Mouse (Mus musculus) cerebellum, adult 9-11 months (tissue): ENCODE results near the gene Fntb.
A peak's percentile ranks its signal among the peaks of the same experiment; 100 is the strongest.

Experiments
- DNase-seq: peaks from one replicate; pipeline ENCODE4 v3.0.0; 2022

Fntb gene

GRCm38 (mm10) chr12:76889404-76890184 lies 124.2 kb downstream of the Fntb start:
- DNase-seq = no peak

DNA sequence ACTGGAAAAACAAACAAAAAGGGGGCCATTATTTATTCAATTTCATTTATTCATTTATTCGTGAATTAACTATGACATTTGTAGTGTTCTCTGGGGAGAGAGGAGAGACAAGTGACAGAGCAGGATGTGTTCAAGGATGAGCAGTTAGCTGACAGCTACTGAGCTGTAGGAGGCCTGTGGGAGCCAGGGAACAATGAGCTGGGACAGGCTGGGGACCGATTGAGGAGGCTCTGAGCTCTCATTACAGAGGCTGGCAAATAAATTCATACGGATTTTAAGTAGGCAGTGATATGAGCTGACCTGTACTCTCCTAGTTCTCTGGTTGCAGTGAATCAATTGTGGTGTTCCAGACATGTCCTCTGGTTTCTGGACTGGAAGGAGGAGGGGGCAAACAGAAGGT lies 125.8 kb downstream of the Fntb start:
- DNase-seq = no peak

DNA sequence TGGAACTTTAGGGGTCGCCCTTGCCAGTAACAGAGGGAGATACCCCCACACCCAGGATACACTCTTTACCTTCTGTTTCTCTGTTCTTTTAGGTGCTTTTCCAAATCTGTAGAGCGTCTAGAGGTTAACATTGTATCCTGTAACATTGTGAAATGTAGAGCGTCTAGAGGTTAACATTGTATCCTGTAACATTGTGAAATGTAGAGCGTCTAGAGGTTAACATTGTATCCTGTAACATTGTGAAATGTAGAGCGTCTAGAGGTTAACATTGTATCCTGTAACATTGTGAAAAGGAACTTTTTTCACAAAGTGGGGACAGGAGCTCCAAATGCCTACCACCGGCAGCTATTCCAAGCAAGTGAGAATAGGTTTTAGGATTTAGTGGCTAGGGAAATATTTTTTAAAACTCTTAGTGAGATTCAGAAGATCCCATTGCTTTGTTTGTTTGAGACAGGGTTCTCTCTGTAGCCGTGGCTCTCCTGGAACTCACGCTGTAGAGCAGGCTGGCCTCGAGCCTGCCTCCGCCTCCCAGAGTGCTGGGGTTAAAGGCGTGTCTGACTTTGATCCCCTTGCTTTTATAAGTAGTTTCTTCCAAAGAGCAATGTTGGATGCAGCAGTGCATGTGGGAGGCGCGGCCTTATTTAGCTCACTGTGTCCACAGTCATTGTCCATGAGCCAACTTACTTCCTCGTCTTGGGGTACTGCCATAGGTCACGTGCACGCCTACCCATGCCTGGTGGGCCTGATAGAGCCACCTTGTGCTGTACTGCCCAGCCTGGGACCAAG lies 127.7 kb downstream of the Fntb start:
- peak; percentile 36 for DNase-seq

DNA sequence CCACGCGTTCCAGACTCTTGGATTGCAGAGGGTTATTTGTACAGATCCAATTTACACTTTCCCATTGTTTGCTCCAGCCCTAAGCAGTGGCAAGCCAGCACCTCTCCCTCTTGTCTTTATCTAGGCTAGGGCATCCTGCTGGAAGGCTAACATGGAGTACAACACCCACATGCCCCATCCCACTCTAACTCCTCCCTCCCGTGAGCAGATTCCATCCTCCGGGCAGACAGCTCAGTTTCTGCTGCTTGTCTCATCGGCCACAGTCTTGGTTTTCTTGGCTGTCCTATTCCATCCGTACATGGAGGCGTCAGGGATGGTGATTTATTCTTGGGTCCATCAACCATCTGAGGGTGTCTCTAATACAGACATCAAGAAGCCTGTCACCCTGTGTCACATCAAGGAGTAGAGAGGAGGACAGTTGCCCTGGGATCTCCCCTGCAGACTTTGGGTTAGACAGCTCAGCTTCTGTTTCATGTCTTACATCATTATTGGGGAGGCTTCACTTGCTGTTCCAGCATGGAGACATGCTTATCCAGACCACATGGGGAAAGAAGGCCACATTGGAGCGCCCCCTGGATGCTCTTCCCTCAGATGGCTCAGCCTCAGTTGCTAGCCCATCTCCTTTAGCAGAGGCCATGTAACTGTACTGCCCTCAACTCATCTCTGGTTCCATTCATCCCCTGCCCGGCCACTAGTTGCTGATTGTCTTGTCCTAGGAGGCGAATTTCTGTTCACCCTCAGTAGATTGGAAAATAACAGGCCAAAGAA lies 129.6 kb downstream of the Fntb start:
- peak; percentile 37 for DNase-seq

DNA sequence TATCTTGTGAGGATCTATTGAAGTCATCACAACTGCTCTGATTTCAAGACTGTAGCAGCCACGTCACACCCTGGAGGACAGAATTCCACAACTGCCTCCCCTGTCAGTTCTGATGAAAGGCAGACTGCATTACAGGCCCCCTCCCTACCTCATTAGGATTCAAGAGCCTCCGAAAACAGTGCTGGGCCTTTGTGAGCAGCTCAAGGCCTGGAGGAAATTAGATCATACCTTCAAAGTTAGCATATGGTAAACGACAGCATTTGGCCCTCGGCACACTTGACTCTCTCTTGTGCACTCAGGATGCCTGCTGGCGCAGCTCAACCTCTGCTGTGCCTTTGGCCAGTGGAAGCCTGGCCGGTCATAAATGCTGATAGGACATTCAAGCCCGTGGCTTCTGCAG lies 130.4 kb downstream of the Fntb start:
- DNase-seq = peak; percentile 89

DNA sequence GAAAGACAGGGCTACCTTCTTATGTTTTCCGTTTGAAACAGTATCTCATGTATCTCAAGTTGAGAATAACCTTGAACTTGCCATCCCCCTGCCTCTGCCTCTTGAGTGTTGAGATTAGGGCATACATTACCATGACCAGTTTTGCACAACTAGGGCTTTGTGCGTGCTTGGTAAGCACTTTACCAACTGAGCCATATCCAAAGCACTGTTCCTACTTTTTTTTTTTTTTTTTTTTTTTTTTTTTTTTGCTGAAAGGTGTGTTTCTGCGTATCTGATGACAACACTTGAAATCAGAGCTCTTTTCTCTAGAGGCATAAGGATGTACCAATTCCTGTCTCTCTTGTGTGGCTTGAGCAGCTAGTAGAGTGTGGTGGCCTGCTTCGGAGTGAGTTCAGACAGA lies 131.2 kb downstream of the Fntb start:
- DNase-seq = no peak

- peak; percentile 32 for DNase-seq
These were observed 131.6 kb downstream of the Fntb start for GRCm38 (mm10) chr12:76897006-76897405.

- peak; percentile 70 for DNase-seq
These were observed 132.8 kb downstream of the Fntb start for GRCm38 (mm10) chr12:76898141-76898540.

DNA sequence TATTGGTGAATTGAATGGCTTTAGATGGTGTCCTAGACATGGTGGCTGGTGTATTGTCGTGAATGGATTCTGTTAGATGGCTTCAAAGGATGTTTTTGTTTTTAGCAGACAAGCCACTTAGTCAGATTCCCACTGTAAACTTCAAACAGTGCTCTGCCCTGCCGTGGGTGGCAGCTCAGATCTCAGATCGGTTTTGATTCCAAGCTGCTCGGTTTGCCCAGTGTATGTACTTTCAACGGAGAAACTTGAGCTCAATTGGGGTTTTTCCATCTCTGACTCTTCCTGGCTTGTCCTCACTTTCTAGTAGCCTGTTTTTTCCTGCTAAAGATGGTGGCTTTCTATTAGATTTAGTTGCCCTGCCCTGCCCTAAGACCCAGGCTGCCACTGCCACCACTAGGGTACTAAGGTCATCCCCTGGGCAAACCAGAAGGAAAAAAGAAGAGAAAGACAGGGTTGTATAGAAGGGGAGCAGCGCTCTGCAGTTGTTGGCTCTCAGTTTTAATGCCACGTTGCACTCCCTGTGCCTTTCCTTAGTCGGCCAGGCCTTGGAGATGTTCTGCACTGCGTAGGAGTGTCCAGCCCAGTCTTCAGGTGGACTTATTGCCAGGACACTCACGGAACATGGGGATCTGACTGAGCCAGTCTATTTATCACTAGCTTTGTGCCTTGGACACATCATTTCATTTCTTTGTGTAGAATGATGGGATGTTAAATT lies 134.0 kb downstream of the Fntb start:
- DNase-seq = no peak

DNA sequence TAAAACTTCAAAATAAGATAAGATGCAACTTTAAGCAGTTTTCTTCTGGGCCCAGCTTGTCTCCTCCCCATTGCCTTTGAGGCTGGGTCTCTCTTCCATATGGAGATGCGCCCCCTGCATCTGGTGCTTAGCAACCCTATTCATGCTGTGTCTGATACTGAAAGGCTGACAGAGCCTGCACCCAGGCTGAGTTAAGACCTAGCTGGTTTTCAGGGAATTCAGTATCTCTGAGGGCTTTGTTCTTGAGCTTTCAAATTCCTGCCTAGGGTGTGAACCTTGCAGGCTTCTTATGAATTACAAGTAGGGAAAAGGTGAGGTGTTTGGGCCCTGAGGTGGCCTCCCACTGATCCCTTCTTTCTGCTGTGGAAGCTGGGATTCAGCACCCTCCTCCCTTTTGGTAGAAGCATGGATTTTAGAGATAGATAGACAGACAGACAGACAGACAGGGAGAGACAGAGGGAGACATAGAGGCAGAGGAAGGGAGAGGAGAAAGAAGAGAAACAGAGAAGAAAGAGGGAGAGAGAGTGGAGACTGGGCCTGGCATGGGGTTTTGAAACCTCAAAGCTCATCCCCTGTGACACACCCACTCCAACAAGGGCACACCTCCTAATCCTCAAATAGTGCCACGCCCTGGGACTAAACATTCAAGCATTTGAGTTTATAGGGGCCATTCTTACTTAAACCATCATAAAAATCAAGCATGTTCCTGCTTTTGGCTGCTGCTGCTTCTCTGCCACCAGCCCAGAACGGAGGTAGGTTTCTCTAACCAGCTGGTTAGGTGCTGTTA lies 136.3 kb downstream of the Fntb start:
- no peak for DNase-seq

DNA sequence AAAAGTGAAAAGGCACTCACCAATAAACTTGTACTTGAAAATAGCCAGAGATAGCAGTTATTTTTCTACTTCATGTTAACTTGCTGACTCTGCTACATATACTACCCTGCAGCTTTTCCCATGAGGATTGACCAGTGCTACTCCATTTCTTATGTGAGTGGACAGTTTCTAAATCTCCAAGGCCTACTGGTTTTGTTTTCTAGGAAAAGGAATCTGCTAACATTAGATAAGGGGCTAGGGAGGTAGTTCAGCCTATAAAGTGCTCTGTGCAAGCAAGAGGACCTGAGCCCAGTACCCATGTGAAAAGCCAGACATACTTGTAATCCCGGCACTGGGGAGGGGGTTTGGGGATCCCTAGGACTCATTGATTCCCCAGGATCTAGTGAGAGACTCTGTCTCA lies 140.9 kb downstream of the Fntb start:
- no peak for DNase-seq

DNA sequence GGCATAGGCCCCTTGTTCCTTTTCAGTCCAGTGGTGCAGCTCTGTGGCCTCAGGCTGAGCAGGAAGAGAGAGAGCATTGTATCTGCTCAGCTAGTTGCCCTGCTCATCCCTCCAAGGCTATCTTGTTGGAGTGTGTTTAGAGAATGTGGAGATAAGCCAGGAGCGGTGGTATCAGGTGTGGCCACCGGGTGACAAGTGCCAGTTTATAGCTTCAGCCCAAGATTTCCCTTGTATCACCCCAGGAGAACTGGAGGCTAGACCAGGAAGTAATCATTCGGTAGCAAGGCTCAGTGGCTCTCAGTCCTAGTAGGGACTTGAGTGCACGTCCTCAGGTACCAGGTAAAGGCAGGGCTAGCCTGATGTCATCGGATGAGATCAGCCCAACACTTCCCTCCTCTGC lies 143.8 kb downstream of the Fntb start:
- no peak for DNase-seq

GRCm38 (mm10) chr12:76910258-76910940 lies 145.0 kb downstream of the Fntb start:
- peak; percentile 85 for DNase-seq

- DNase-seq = peak; percentile 95
These were observed 145.9 kb downstream of the Fntb start for GRCm38 (mm10) chr12:76911171-76911726.

- DNase-seq = no peak
These were observed 146.8 kb downstream of the Fntb start for GRCm38 (mm10) chr12:76912193-76912592.

DNA sequence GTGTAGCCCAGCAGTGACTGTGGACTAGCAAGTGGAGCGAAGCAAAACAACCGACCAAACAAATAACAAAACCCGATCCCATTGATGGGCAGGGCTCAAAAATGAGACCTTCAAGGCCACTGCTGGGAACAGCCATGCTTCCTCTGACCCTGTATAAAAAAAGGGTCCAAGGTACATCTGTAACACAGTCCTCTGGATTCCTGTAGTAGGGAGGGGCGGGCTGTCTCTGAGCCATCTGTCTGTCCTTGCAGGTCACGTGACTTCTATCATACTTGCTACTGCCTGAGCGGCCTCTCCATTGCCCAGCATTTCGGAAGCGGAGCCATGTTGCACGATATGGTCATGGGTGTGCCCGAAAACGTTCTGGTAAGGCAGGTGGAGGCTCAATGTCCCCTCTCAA lies 150.8 kb downstream of the Fntb start:
- peak; percentile 38 for DNase-seq

GRCm38 (mm10) chr12:76918113-76918512 lies 152.7 kb downstream of the Fntb start:
- no peak for DNase-seq

- DNase-seq = no peak
These were observed 153.5 kb downstream of the Fntb start for GRCm38 (mm10) chr12:76918855-76919254.

GRCm38 (mm10) chr12:76920398-76920797 lies 155.0 kb downstream of the Fntb start:
- DNase-seq = no peak

GRCm38 (mm10) chr12:76920990-76921389 lies 155.6 kb downstream of the Fntb start:
- DNase-seq = peak; percentile 64

- no peak for DNase-seq
These were observed 157.7 kb downstream of the Fntb start for GRCm38 (mm10) chr12:76923118-76923517.
